Mouse (Mus musculus): ENCODE data around the gene Ntpcr.

The Ntpcr gene

GRCm38 (mm10) chr8:125729746-125730145 is at the start of gene Ntpcr:
Gene Ntpcr (plus strand): TSS chr8:125729963.
- 84% methylated on average over 7 of the region's 7 CpGs for WGBS

- 56% methylated on average over 8 of the region's 8 CpGs for WGBS
These were observed 48.8 kb upstream of the Ntpcr start for GRCm38 (mm10) chr8:125680851-125681408.

- 82% methylated on average over 6 of the region's 6 CpGs for WGBS
These were observed 44.5 kb upstream of the Ntpcr start for GRCm38 (mm10) chr8:125685216-125685760.

- 76% methylated on average over 9 of the region's 9 CpGs for WGBS
These were observed 43.4 kb upstream of the Ntpcr start for GRCm38 (mm10) chr8:125686221-125686865.

- 61% methylated on average over 15 of the region's 15 CpGs for WGBS
These were observed 39.4 kb upstream of the Ntpcr start for GRCm38 (mm10) chr8:125690166-125690915.

GRCm38 (mm10) chr8:125690961-125691360 is 38.8 kb upstream of the Ntpcr start:
- 92% methylated on average over 3 of the region's 3 CpGs for WGBS

- WGBS: 71% methylated on average over 5 of the region's 5 CpGs
These were observed 37.3 kb upstream of the Ntpcr start for GRCm38 (mm10) chr8:125692447-125692846.

- 93% methylated on average over 3 of the region's 3 CpGs for WGBS
These were observed 36.6 kb upstream of the Ntpcr start for GRCm38 (mm10) chr8:125693197-125693596.

GRCm38 (mm10) chr8:125695951-125696350 is 33.8 kb upstream of the Ntpcr start:
- WGBS: 56% methylated on average over 6 of the region's 6 CpGs

- WGBS: 78% methylated on average over 6 of the region's 6 CpGs
These were observed 30.3 kb upstream of the Ntpcr start for GRCm38 (mm10) chr8:125699391-125700025.

GRCm38 (mm10) chr8:125700407-125700806 is 29.4 kb upstream of the Ntpcr start:
- WGBS: 85% methylated on average over 7 of the region's 7 CpGs

GRCm38 (mm10) chr8:125702868-125703473 is 26.8 kb upstream of the Ntpcr start:
- WGBS: 60% methylated on average over 15 of the region's 15 CpGs

- WGBS: 93% methylated on average over 6 of the region's 6 CpGs
These were observed 25.3 kb upstream of the Ntpcr start for GRCm38 (mm10) chr8:125704434-125704833.

- WGBS: 81% methylated on average over 7 of the region's 7 CpGs
These were observed 23.9 kb upstream of the Ntpcr start for GRCm38 (mm10) chr8:125705816-125706215.

- 86% methylated on average over 5 of the region's 5 CpGs for WGBS
These were observed 20.6 kb upstream of the Ntpcr start for GRCm38 (mm10) chr8:125709171-125709570.

- WGBS: 94% methylated on average over 5 of the region's 5 CpGs
These were observed 18.2 kb upstream of the Ntpcr start for GRCm38 (mm10) chr8:125711514-125711913.

GRCm38 (mm10) chr8:125716211-125716610 is 13.6 kb upstream of the Ntpcr start:
- WGBS: 63% methylated on average over 4 of the region's 4 CpGs

- WGBS: 73% methylated on average over 7 of the region's 7 CpGs
These were observed 13.2 kb upstream of the Ntpcr start for GRCm38 (mm10) chr8:125716613-125717012.

- WGBS: 66% methylated on average over 4 of the region's 4 CpGs
These were observed 10.8 kb upstream of the Ntpcr start for GRCm38 (mm10) chr8:125718914-125719313.

- WGBS: 83% methylated on average over 7 of the region's 7 CpGs
These were observed 7.1 kb upstream of the Ntpcr start for GRCm38 (mm10) chr8:125722675-125723074.

- WGBS: 96% methylated on average over 6 of the region's 6 CpGs
These were observed 6.3 kb upstream of the Ntpcr start for GRCm38 (mm10) chr8:125723437-125723836.
